Mouse (Mus musculus): Measurements from ENCODE around the gene Hps4. TPM values are rescaled to one million over a fixed set of nuclear protein-coding genes. Genes with fewer than 3 reads are reported as not detected.

The Hps4 gene
- 10 to 100 TPM; 26.2 to 98.8 (median 59.1) TPM for total RNA-seq (2018; cell fraction: chromatin; rRNA removed)
- 10 to 100 TPM in 25 of 26 experiments, 1 to 10 TPM in 1; 9.4 to 26.5 (median 18.0) TPM for total RNA-seq (2018; cell fraction: cytosol; rRNA removed)
- total RNA-seq (2018; cell fraction: nucleus; rRNA removed): 10 to 100 TPM; 23.9 to 70.8 (median 43.8) TPM
- polyA plus RNA-seq (2018): 10.1 to 18.2 TPM (median 17.9 TPM) in 3 replicates

DNA sequence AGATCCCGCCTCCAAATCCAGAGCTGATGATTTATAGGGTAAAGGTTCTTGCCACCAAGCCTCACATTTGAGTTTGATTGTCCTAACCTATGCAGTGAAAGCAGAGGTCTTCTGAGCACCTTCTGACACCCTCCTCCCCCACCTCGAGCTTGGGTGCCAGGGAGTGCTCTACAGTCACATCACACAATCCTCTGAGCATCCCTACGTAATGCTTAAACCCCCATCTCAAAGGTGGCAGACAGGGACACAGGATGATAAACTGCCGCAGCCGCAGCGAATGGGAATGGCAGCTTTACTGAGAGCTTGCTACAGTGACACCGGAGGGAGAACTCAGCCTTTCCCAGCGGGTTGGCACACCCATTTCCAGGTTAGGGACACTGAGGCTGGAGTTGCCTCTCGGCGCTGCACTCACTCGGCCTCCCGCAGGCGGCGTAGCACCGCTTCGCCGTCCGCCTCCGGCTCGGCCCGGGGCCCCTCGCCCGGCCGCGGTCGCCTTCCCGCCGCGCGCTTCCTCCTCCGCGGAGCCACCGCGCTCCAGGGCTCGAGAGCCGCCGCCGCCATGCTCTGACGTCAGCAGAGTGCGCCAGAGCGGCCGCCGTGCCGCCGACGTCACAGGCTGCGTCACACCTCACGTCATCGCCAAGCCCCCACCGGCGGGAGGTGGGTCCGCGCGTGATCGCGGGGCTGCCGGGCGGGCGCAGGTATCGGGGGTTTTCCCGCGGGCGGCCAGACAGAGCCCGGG, at the start of gene Hps4, which contains the start of gene Srrd:
Gene Hps4 (plus strand): TSS at position 621 of the 742 bp plus-strand sequence.
Gene Srrd (minus strand): TSS at position 578 of the 742 bp plus-strand sequence.
- peaks cover 33% of the 10 kb centered on the region for H3K36me3 ChIP-seq (ENCODE audit: inconsistent target)
- 4% methylated on average over 40 of the region's 64 CpGs for WGBS (ENCODE audit: missing documents)
- H3K4me3 ChIP-seq (ENCODE audit: inconsistent target): peak within 1 kb of the TSS; percentile 89
- peak within 1 kb of the TSS; percentile 78 for H3K27ac ChIP-seq
- H3K79me2 ChIP-seq (ENCODE audit: inconsistent target): peaks cover 35% of the 10 kb centered on the region

DNA sequence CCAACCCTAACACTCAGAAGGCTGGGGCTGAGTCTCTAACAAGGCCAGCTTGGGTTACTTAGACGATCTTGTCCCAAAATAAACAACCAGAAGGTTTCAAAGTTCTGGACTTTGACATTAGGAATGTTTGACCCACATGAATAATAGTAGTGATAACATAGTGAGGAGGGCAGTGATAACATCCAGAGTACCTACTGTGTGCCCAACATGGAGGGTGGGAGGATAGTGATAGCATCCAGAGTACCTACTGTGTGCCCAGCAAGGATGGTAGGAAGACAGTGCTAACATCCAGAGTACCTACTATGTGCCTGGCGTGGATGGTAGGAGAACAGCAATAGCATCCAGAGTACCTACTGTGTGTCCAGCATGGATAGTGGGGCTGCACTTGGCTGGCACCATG, 49.1 kb upstream of the Hps4 start:
- H3K36me3 ChIP-seq (ENCODE audit: inconsistent target): no peaks in the 10 kb centered on the region; the same call in 1 of the 2 replicates
- peaks cover 100% of the 10 kb centered on the region for H3K79me2 ChIP-seq (ENCODE audit: inconsistent target)
- 90% methylated on average over 2 of the region's 2 CpGs for WGBS (ENCODE audit: missing documents)
- H3K4me3 ChIP-seq (ENCODE audit: inconsistent target): no peak overlapping the region
- no peak overlapping the region for H3K27ac ChIP-seq

DNA sequence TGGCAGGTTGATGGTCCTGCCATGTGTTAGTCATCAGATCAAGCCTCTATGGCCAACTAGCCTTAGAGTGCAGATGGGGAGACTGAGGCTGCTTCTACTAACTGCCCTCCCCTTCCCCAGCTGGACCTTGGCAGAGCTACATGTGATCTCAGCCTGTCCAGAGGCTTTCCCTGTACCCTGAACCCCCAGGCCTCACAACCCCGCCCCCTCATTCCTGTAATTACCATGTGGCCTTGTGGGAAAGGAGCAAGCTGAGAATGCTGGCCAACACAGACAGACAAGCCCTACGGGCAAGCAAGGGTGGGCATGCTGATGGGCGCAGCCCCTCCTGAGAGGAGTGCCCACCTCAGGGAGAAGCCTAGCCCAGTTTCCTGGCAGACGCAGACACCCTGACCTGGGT, 48.2 kb upstream of the Hps4 start:
- WGBS (ENCODE audit: missing documents): 100% methylated on average over 4 of the region's 4 CpGs
- Histone ChIP-seq H3K4me3 (ENCODE audit: inconsistent target) (no peak overlapping the region), H3K36me3 (ENCODE audit: inconsistent target) (no peaks in the 10 kb centered on the region; the same call in 1 of the 2 replicates), H3K27ac (no peak overlapping the region), H3K79me2 (ENCODE audit: inconsistent target) (peaks cover 100% of the 10 kb centered on the region)

DNA sequence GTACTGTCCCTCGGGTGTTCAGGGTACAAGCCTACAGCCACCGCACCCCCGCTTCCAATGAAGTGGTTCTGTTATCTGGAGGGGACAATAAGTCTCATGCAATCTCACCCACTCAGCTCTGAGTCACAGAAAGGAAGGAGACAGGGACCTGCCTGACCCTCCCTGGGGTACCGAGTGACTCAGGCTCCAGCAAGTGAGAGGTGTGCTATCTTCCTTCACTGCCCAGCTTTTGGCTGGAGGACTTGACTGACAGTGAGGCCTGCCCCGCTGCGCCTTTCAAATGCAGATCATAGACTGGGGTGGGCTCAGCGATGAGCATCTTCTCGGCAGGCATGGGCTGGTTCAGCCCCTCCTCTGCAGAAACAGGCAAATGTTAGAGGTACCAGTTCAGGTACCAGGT, 47.7 kb upstream of the Hps4 start:
- Histone ChIP-seq H3K27ac (no peak overlapping the region), H3K36me3 (ENCODE audit: inconsistent target) (no peaks in the 10 kb centered on the region; the same call in 1 of the 2 replicates), H3K79me2 (ENCODE audit: inconsistent target) (peaks cover 100% of the 10 kb centered on the region), H3K4me3 (ENCODE audit: inconsistent target) (no peak overlapping the region)
- WGBS (ENCODE audit: missing documents): 84% methylated on average over 8 of the region's 8 CpGs

DNA sequence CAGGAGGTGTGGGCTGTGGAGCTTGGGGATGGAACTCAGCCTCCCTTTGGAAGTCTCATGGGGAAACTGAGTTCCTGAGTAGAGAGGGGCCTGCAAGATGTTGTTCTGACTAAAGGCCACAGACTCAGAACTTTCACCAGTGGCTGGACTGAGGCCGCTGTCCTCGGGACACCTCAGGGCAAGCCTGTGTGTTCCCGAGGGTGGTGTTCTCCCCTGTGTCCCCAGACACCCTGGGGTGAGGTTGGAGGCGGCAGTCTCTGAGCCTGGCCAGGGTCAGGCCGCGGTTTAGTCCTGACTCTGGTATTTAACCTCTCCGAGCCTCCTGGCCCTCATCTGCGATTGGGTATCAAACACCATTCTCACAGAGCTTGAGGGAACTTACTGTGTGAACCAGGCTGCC, 47.3 kb upstream of the Hps4 start:
- Histone ChIP-seq H3K27ac (no peak overlapping the region), H3K4me3 (ENCODE audit: inconsistent target) (no peak overlapping the region), H3K79me2 (ENCODE audit: inconsistent target) (peaks cover 100% of the 10 kb centered on the region), H3K36me3 (ENCODE audit: inconsistent target) (no peaks in the 10 kb centered on the region)
- 85% methylated on average over 8 of the region's 8 CpGs for WGBS (ENCODE audit: missing documents)

DNA sequence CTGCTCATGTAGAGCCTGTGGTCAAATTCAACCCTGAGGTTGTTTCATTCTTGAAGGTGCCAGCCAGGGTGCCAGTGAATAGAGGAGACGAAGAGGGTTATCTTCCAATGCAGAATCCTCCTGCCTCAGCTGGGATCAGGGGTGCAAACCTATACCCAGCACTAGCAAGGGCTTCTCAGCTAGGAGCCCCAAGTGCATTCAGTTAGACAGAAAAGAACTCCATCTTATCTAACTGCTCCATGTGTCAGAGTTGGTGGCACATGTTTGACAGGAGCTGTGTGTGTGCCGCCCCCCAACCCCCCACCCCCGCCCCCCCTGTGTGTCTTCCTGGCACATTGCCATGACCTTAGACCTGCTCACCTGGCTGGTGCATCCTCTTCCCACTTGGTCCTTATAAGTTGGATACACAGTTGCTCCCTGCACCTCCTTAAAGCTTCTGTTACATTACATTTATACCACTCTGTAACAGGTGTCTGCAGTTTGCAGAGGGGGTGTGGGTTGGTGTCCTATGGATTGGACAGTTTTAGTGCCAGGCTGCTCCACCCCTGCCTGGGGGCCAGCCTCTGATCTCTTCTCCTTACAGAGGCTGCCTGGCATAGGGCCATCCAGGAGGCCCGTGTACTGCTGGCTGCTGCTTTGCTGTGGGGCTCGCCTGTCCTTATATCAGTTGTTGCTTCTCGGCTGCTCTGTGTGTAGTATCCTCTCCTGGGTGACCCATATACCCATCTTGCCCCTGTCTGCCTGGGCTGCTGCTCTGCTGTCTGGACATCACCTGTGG, 46.3 kb upstream of the Hps4 start:
- Histone ChIP-seq H3K27ac (peak overlapping the region; percentile 88), H3K79me2 (ENCODE audit: inconsistent target) (peaks cover 100% of the 10 kb centered on the region), H3K4me3 (ENCODE audit: inconsistent target) (no peak overlapping the region), H3K36me3 (ENCODE audit: inconsistent target) (0 out of 2 replicates have a peak, but pooled peaks cover 1% of the 10 kb centered on the region)
- 48% methylated on average over 6 of the region's 6 CpGs for WGBS (ENCODE audit: missing documents)

DNA sequence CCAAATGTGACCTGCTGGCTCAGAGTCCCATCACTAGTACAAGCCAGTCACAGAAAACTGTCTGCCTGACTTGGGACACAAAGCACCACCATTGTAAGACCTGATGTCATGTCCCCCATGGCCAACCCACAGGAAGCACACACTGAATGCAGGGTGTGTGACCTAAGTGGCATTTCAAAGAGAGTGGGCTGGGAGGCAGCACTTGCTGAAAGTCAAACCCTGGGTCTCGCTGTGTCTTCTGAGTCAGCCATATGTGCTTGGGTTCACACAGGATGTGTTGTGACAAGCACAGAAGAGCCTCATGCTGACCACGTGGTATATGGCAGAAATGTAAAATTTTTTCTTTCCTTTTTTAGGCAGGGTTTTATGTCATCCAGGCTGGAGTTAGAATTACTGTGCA, 45.6 kb upstream of the Hps4 start:
- WGBS (ENCODE audit: missing documents): 12% methylated on average over 2 of the region's 2 CpGs
- Histone ChIP-seq H3K79me2 (ENCODE audit: inconsistent target) (peaks cover 100% of the 10 kb centered on the region), H3K27ac (peak overlapping the region; percentile 88), H3K4me3 (ENCODE audit: inconsistent target) (no peak overlapping the region), H3K36me3 (ENCODE audit: inconsistent target) (0 out of 2 replicates have a peak, but pooled peaks cover 8% of the 10 kb centered on the region)

DNA sequence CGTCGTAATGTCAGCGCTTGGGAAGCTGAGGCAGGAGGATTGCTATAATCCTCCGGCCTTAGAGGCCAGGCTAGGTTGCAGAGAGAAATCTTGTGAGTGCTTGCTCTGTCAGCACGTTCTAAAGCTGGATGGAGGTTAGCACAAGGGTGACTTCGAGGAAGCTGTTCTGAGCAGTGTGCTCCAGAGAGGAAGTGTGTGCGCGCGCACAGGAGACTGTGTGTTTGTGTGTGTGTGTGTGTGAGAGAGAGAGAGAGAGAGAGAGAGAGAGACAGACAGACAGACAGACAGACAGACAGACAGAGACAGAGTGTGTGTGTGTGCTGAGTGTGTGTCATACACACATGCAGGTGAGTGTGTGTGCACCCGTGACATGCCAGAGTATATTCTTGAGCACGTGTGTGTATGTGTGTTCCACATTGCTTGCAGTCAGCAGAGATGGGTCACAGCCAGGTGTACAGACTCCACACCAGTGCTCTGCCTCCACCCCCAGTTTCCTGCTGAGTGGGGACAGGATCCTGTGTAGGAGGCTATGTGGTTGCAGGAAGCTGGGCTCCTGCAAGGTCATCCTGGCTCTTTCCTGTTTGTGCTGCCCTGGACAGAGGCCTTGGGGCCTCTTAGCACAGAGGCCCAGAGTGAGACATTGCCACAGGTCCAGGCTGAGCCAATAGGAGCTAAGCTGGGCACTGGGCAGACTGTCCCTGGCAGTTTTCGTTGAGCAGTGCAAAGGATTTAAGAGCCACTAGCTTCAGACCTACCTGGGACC, 44.5 kb upstream of the Hps4 start:
- 20% methylated on average over 12 of the region's 12 CpGs for WGBS (ENCODE audit: missing documents)
- Histone ChIP-seq H3K4me3 (ENCODE audit: inconsistent target) (no peak overlapping the region), H3K36me3 (ENCODE audit: inconsistent target) (peaks cover 13% of the 10 kb centered on the region; the same call in 1 of the 2 replicates), H3K79me2 (ENCODE audit: inconsistent target) (peaks cover 100% of the 10 kb centered on the region), H3K27ac (peak overlapping the region; percentile 88)

DNA sequence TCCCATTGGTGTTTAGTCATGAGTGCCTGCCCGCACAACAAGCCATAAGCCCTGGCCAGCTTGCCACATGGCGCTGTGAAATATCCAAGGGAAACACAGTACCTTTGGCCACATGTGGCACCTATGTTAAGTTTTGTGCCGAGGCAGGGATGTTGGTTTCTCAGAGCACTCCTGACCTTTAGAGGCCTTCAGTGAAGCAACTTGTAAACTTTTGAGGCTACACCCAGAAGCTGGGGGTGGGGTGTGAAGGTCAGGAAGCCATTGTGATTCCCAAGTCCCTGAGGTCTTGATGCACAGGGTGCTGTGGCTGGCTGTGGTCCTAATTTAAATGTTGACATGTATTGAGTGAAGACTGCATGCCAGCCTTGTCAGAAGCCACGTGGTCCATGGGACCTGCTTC, 43.5 kb upstream of the Hps4 start:
- peaks cover 100% of the 10 kb centered on the region for H3K79me2 ChIP-seq (ENCODE audit: inconsistent target)
- 82% methylated on average over 4 of the region's 4 CpGs for WGBS (ENCODE audit: missing documents)
- peaks cover 17% of the 10 kb centered on the region for H3K36me3 ChIP-seq (ENCODE audit: inconsistent target)
- H3K27ac ChIP-seq: peak overlapping the region; percentile 88; the same call in 1 of the 2 replicates
- H3K4me3 ChIP-seq (ENCODE audit: inconsistent target): no peak overlapping the region

DNA sequence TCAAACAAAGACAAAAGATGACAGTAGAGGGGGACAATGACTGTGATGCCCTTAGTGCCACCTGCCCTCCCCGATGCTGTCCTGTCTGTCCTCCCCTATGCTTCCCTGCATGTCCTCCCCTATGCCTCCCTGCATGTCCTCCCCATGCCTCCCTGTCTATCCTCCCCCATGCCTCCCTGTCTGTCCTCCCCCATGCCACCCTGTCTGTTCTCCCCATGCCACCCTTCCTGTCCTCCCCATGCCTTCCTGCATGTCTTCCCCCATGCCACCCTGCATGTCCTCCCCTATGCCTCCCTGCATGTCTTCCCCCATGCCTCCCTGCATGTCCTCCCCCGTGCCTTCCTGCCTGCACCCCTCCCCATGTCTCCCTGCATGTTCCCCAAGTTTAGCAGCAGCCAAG, 42.8 kb upstream of the Hps4 start:
- peaks cover 100% of the 10 kb centered on the region for H3K79me2 ChIP-seq (ENCODE audit: inconsistent target)
- H3K27ac ChIP-seq: no peak overlapping the region
- WGBS (ENCODE audit: missing documents): 63% methylated on average over 2 of the region's 2 CpGs
- no peak overlapping the region for H3K4me3 ChIP-seq (ENCODE audit: inconsistent target)
- H3K36me3 ChIP-seq (ENCODE audit: inconsistent target): peaks cover 25% of the 10 kb centered on the region

DNA sequence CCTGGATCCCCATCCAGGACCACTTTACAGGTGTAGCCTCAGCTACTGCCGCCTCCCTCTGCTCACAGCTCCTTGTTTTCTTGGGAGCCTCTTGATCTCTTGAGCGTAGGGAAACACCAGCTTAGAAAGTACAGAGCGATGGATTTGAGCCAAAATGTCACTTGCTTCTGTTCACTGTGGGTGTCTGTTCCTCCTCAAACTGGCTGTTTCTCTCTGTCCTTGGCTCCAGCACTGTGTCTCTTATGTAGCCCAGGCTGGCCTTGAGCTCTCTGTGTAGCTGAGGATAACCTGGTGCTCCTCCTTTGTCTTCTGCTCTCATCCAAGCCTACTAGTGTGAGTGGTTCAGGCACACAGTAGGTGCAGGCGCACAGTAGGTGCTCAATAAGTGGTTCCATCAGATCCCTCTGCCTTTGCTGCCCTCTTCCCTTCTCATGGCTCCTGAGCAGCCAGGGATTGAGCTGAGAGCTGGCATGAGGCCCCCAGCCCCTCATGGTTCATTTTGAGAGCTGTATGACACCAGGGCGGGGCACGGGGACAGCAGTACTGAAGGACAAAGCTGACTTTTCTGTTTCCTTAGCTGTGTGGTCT, 42.1 kb upstream of the Hps4 start:
- Histone ChIP-seq H3K27ac (no peak overlapping the region), H3K79me2 (ENCODE audit: inconsistent target) (peaks cover 100% of the 10 kb centered on the region), H3K4me3 (ENCODE audit: inconsistent target) (no peak overlapping the region), H3K36me3 (ENCODE audit: inconsistent target) (peaks cover 32% of the 10 kb centered on the region)
- 93% methylated on average over 6 of the region's 6 CpGs for WGBS (ENCODE audit: missing documents)

DNA sequence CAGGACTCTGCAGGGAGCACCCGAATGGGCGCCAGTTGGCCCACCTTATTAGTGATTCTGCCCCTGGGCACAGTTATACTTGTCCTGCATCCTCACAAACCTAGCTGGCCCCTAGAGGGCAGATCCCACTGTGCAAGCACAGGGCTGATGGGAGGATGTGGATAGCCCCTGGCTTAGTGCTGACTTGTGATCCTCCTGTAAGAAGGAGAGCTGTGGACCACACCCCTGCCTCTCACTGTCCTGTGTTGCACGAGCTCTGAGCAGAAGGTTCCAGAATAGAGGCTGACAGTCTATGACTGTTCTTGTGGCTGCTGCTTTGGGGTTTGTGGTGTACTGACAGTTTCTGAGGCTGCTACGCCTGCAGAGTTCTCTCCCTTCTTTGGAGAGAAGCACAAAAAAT, 41.2 kb upstream of the Hps4 start:
- peaks cover 40% of the 10 kb centered on the region for H3K36me3 ChIP-seq (ENCODE audit: inconsistent target)
- WGBS (ENCODE audit: missing documents): 69% methylated on average over 4 of the region's 4 CpGs
- peaks cover 100% of the 10 kb centered on the region for H3K79me2 ChIP-seq (ENCODE audit: inconsistent target)
- H3K27ac ChIP-seq: no peak overlapping the region
- no peak overlapping the region for H3K4me3 ChIP-seq (ENCODE audit: inconsistent target)

DNA sequence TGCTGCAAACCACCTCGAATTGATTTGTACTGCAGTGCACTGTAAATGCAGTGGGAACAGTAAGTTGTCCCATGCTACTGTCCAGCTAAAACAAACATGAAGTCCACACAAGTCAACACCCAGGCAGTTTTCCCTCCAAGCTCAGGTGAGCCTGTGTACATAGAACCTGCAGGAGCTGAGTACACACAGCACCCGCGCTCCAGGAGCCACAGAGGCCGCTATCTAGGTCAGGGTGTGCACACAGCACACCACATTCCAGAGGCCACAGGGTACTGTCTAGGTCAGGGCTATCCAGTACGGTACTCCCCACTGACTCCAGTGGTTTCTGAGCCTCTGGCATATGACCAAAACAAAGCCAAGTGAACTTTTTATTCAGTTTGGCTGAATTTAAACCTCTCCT, 40.6 kb upstream of the Hps4 start:
- WGBS (ENCODE audit: missing documents): 85% methylated on average over 5 of the region's 5 CpGs
- Histone ChIP-seq H3K4me3 (ENCODE audit: inconsistent target) (no peak overlapping the region), H3K36me3 (ENCODE audit: inconsistent target) (peaks cover 46% of the 10 kb centered on the region), H3K27ac (no peak overlapping the region), H3K79me2 (ENCODE audit: inconsistent target) (peaks cover 100% of the 10 kb centered on the region)

DNA sequence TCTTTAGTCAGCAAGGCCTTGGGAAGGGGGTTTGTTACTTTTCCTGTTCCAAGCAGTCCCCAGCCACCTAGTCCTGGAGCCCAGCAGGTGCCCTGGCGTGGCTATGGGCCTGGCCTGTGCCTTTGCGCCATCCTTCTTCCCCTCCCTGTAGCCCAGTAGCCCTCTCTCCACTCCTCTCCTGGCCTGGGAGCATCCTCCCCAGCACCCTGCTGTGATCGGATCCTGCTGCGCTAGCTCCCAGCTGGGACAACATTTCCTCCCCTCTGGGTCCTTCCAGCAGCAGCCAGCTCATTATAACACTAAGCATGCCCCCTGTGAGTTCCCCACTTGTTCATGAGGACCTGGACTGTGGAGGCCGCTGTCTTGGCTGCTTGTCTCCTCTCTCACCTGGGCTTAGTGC, 37.0 kb upstream of the Hps4 start:
- H3K36me3 ChIP-seq (ENCODE audit: inconsistent target): peaks cover 76% of the 10 kb centered on the region
- no peak overlapping the region for H3K4me3 ChIP-seq (ENCODE audit: inconsistent target)
- peaks cover 65% of the 10 kb centered on the region for H3K79me2 ChIP-seq (ENCODE audit: inconsistent target)
- H3K27ac ChIP-seq: no peak overlapping the region
- WGBS (ENCODE audit: missing documents): 98% methylated on average over 5 of the region's 5 CpGs

Measured in macrophage (primary cell).